Mouse (Mus musculus) intestine, postnatal 0 days (tissue): ENCODE results near the gene Atg10. TPM values are rescaled to one million over a fixed set of nuclear protein-coding genes. Genes with fewer than 3 reads are reported as not detected.

Experiments
- ATAC-seq: fragments of 200-750 bp; cut with Nextera tagmentation; 2 replicates; pipeline ENCODE4 v1.8.0; 2017; ENCODE audit warnings: mild to moderate bottlenecking, moderate TSS enrichment, moderate library complexity
- H3K27ac ChIP-seq: fragments of 300-500 bp; sonication (generic); 2 replicates; pipeline ENCODE4 v1.5.1; 2014; ENCODE audit warnings: mild to moderate bottlenecking, low read depth, low read length, moderate library complexity
- H3K27me3 ChIP-seq: fragments of 300-500 bp; sonication (generic); replicated peaks from 2 replicates; pipeline ENCODE4 v1.6.1; 2014; ENCODE audit warnings: low read length, mixed read lengths; ENCODE audit not compliant: control insufficient read depth, insufficient read depth
- H3K36me3 ChIP-seq: fragments of 300-500 bp; sonication (generic); 2 replicates; pipeline ENCODE4 v1.6.1; 2014; ENCODE audit warnings: mild to moderate bottlenecking, moderate library complexity; ENCODE audit not compliant: control insufficient read depth, insufficient read depth
- H3K4me1 ChIP-seq: fragments of 300-500 bp; sonication (generic); replicated peaks from 2 replicates; pipeline ENCODE4 v1.6.1; 2014; ENCODE audit warnings: antibody characterized with exemption, low read length, mixed read lengths; ENCODE audit not compliant: control insufficient read depth, insufficient read depth
- H3K4me2 ChIP-seq: fragments of 300-500 bp; sonication (generic); replicated peaks from 2 replicates; pipeline ENCODE4 v1.6.1; 2014; ENCODE audit warnings: low read depth, mild to moderate bottlenecking, moderate library complexity
- H3K4me3 ChIP-seq: fragments of 300-500 bp; sonication (generic); 2 replicates; pipeline ENCODE4 v1.5.1; 2014; ENCODE audit warnings: low read depth, low read length
- H3K9ac ChIP-seq: fragments of 300-500 bp; sonication (generic); 2 replicates; pipeline ENCODE4 v1.6.1; 2014; ENCODE audit warnings: mild to moderate bottlenecking, low read depth, low read length
- H3K9me3 ChIP-seq: fragments of 300-500 bp; sonication (generic); 2 replicates; pipeline ENCODE4 v1.6.1; 2016; ENCODE audit warnings: mixed run types; ENCODE audit not compliant: control insufficient read depth
- CTCF ChIP-seq: sonication (generic); IDR thresholded peaks from 2 replicates; pipeline ENCODE4 v1.5.1; 2016; ENCODE audit warnings: low read depth, mild to moderate bottlenecking, control low read depth, antibody characterized with exemption, moderate library complexity
- WGBS: fragments of 180-500 bp; shearing (Covaris S2); extraction: QIAGEN DNeasy Blood & Tissue Kit; methylation state at CpG from one replicate; pipeline ENCODE4 v1.1.7; 2014; 5-methylcytosine and 5-hydroxymethylcytosine counted together
- polyA plus RNA-seq: library from polyadenylated mRNA; unstranded; fragments of >200 nt; fragmentation: Nextera tagmentation; extraction: Ambion mirVana; gene quantifications from 2 replicates; pipeline ENCODE4 v1.2.1, GENCODE M21; 2015

The Atg10 gene
- polyA plus RNA-seq, 1 experiment from 2014 or later = 24.5 TPM

GRCm38 (mm10) chr13:91180364-91180763 lies 43.4 kb downstream of the Atg10 start:
- H3K4me3 ChIP-seq = no peak overlapping the region
- H3K9ac ChIP-seq = no peak overlapping the region
- H3K4me1 ChIP-seq = no peaks in the 10 kb centered on the region
- ATAC-seq = peak; percentile 46; the same call in 1 of the 2 replicates
- no peak for TF ChIP-seq CTCF
- H3K27ac ChIP-seq = no peak overlapping the region
- no peaks in the 10 kb centered on the region for H3K36me3 ChIP-seq
- no peaks in the 10 kb centered on the region for H3K9me3 ChIP-seq
- H3K27me3 ChIP-seq = no peaks in the 10 kb centered on the region
- 45% methylated on average over 8 of the region's 8 CpGs for WGBS
- H3K4me2 ChIP-seq = no peak overlapping the region; the same call in 1 of the 2 replicates

GRCm38 (mm10) chr13:91179174-91179899 lies 44.4 kb downstream of the Atg10 start:
- TF ChIP-seq CTCF = no peak
- 78% methylated on average over 8 of the region's 8 CpGs for WGBS
- Histone ChIP-seq H3K9me3 (no peaks in the 10 kb centered on the region), H3K9ac (no peak overlapping the region), H3K4me3 (no peak overlapping the region), H3K27ac (no peak overlapping the region), H3K4me1 (no peaks in the 10 kb centered on the region), H3K36me3 (no peaks in the 10 kb centered on the region), H3K27me3 (no peaks in the 10 kb centered on the region), H3K4me2 (no peak overlapping the region)
- ATAC-seq = no peak

GRCm38 (mm10) chr13:91178428-91179160 lies 45.2 kb downstream of the Atg10 start:
- H3K27ac ChIP-seq = no peak overlapping the region
- no peaks in the 10 kb centered on the region for H3K27me3 ChIP-seq
- peak; percentile 21; the same call in 1 of the 2 replicates for TF ChIP-seq CTCF
- ATAC-seq = no peak
- H3K9ac ChIP-seq = no peak overlapping the region
- no peak overlapping the region for H3K4me3 ChIP-seq
- 80% methylated on average over 9 of the region's 9 CpGs for WGBS
- H3K4me1 ChIP-seq = no peaks in the 10 kb centered on the region
- no peaks in the 10 kb centered on the region for H3K36me3 ChIP-seq
- no peaks in the 10 kb centered on the region for H3K9me3 ChIP-seq
- H3K4me2 ChIP-seq = no peak overlapping the region

- TF ChIP-seq CTCF = no peak
- no peak overlapping the region for H3K4me3 ChIP-seq
- H3K4me2 ChIP-seq = no peak overlapping the region
- H3K27ac ChIP-seq = no peak overlapping the region
- H3K4me1 ChIP-seq = no peaks in the 10 kb centered on the region
- no peak for ATAC-seq
- no peaks in the 10 kb centered on the region for H3K36me3 ChIP-seq
- no peak overlapping the region for H3K9ac ChIP-seq
- WGBS = 75% methylated on average over 3 of the region's 3 CpGs
- no peaks in the 10 kb centered on the region for H3K9me3 ChIP-seq
- H3K27me3 ChIP-seq = no peaks in the 10 kb centered on the region
These were observed 48.4 kb downstream of the Atg10 start for GRCm38 (mm10) chr13:91175347-91175746.

- no peak for ATAC-seq
- Histone ChIP-seq H3K4me3 (no peak overlapping the region), H3K9ac (no peak overlapping the region), H3K27ac (no peak overlapping the region), H3K36me3 (no peaks in the 10 kb centered on the region), H3K4me2 (no peak overlapping the region), H3K27me3 (no peaks in the 10 kb centered on the region), H3K4me1 (no peaks in the 10 kb centered on the region), H3K9me3 (no peaks in the 10 kb centered on the region)
- 78% methylated on average over 15 of the region's 15 CpGs for WGBS
- no peak for TF ChIP-seq CTCF
These were observed 51.8 kb downstream of the Atg10 start for GRCm38 (mm10) chr13:91171766-91172491.

- WGBS = 82% methylated on average over 5 of the region's 5 CpGs
- Histone ChIP-seq H3K9me3 (no peaks in the 10 kb centered on the region), H3K9ac (no peak overlapping the region), H3K36me3 (no peaks in the 10 kb centered on the region), H3K4me1 (no peaks in the 10 kb centered on the region), H3K4me2 (no peak overlapping the region), H3K27ac (no peak overlapping the region), H3K4me3 (no peak overlapping the region), H3K27me3 (no peaks in the 10 kb centered on the region)
- no peak for ATAC-seq
- no peak for TF ChIP-seq CTCF
These were observed 52.6 kb downstream of the Atg10 start for GRCm38 (mm10) chr13:91171205-91171604.
